Mouse (Mus musculus) liver, adult 2 months (tissue): ENCODE data around the gene Fzr1.
A peak's percentile ranks its signal among the peaks of the same experiment; 100 is the strongest.

ENCODE experiments used
- CTCF ChIP-seq: fragments of 200-500 bp; IDR thresholded peaks from 2 replicates; pipeline ENCODE4 v1.5.1; 2011; ENCODE audit warnings: low read depth, low read length, control low read depth
- POLR2A ChIP-seq: fragments of 200-500 bp; IDR thresholded peaks from 2 replicates; pipeline ENCODE4 v1.6.1; 2011; ENCODE audit warnings: low read length, control low read depth; ENCODE audit not compliant: insufficient read depth; ENCODE audit errors: extremely low read depth

GRCm38 (mm10) chr10:81389801-81390677 lies 11.7 kb upstream of the Fzr1 start:
- TF ChIP-seq CTCF, result peak; percentile 95
- no peak for TF ChIP-seq POLR2A
